In genomic region chr2:26122171-26123078, GRCm38 (mm10) we compare ENCODE assay signal across 8 mouse cellular contexts. TPM values are rescaled to one million over a fixed set of nuclear protein-coding genes. Genes with fewer than 3 reads are reported as not detected.
DNase-seq lines count a peak whose midpoint lies in the region; ATAC-seq and TF ChIP-seq lines count a peak whose summit lies in the region.

No protein-coding gene starts in this region.

- no peaks in the 10 kb centered on the region for H3K36me3 ChIP-seq in G1E (replicated peaks)
- H3K36me3 ChIP-seq in erythroblast, embryonic 14.5 days (ENCODE audit: control insufficient read depth), result no peaks in the 10 kb centered on the region
- H3K36me3 ChIP-seq in heart, embryonic 16.5 days (ENCODE audit: control insufficient read depth, insufficient read depth), result no peaks in the 10 kb centered on the region

- WGBS in bone marrow, adult 2 months, result 3% methylated on average over 106 of the region's 109 CpGs
- WGBS in heart, embryonic 16.5 days, result under 1% methylated on average over 99 of the region's 109 CpGs

- peaks cover 28% of the 10 kb centered on the region for H3K4me1 ChIP-seq in G1E (ENCODE audit: insufficient read depth, low read depth, low read length)
- H3K4me1 ChIP-seq in bone marrow, adult 2 months (ENCODE audit: control insufficient read depth, insufficient read depth, low read length), result no peaks in the 10 kb centered on the region; the same call in 1 of the 2 replicates
- H3K4me1 ChIP-seq in erythroblast, embryonic 14.5 days (ENCODE audit: control insufficient read depth), result peaks cover 25% of the 10 kb centered on the region
- H3K4me1 ChIP-seq in heart, embryonic 16.5 days (ENCODE audit: control insufficient read depth, insufficient read depth, low read length), result peaks cover 31% of the 10 kb centered on the region

- no peak for TF ChIP-seq POLR2A in bone marrow, adult 2 months (IDR thresholded peaks at IDR 0.05; ENCODE audit: borderline replicate concordance, control insufficient read depth, low read depth, low read length)

- no peak for TF ChIP-seq CTCF in G1E (IDR thresholded peaks at IDR 0.05; ENCODE audit: low read depth, low read length)
- no peak for TF ChIP-seq CTCF in bone marrow, adult 2 months (IDR thresholded peaks at IDR 0.05; ENCODE audit: control insufficient read depth, insufficient read depth, low read length)

- peaks cover 61% of the 10 kb centered on the region for H3K27me3 ChIP-seq in G1E (ENCODE audit: insufficient read depth, low read length)
- H3K27me3 ChIP-seq in erythroblast, embryonic 14.5 days (ENCODE audit: control insufficient read depth), result peaks cover 53% of the 10 kb centered on the region
- H3K27me3 ChIP-seq in heart, embryonic 16.5 days (ENCODE audit: control insufficient read depth, insufficient read depth, low read length), result no peaks in the 10 kb centered on the region

- H3K27ac ChIP-seq in bone marrow, adult 2 months (ENCODE audit: control insufficient read depth, insufficient read depth, low read depth, low read length, poor library complexity), result peak overlapping the region; percentile 37; the same call in 1 of the 2 replicates
- H3K27ac ChIP-seq in heart, embryonic 16.5 days (ENCODE audit: low read length), result peak overlapping the region; percentile 60

- peak overlapping the region; percentile 97 for H3K4me2 ChIP-seq in heart, embryonic 16.5 days (ENCODE audit: low read depth, low read length)

- H3K4me3 ChIP-seq in G1E (ENCODE audit: low read depth, low read length), result peak overlapping the region; percentile 74
- peak overlapping the region; percentile 58 for H3K4me3 ChIP-seq in bone marrow, adult 2 months (replicated peaks; ENCODE audit: control insufficient read depth, low read depth, low read length)
- H3K4me3 ChIP-seq in erythroblast, embryonic 14.5 days (replicated peaks), result peak overlapping the region; percentile 64
- H3K4me3 ChIP-seq in heart, embryonic 16.5 days (ENCODE audit: low read length), result peak overlapping the region; percentile 77

- no peaks in the 10 kb centered on the region for H3K9me3 ChIP-seq in G1E (replicated peaks)
- peaks cover 3% of the 10 kb centered on the region; the same call in 1 of the 2 replicates for H3K9me3 ChIP-seq in erythroblast, embryonic 14.5 days (ENCODE audit: control insufficient read depth, low read length)
- H3K9me3 ChIP-seq in heart, embryonic 16.5 days (replicated peaks; ENCODE audit: control insufficient read depth, low read length), result no peaks in the 10 kb centered on the region

- H3K9ac ChIP-seq in heart, embryonic 16.5 days (ENCODE audit: low read length), result peak overlapping the region; percentile 83

- DNase-seq in G1E (ENCODE audit: low spot score) (no peak), MN1 (ENCODE audit: low spot score) (no peak)
- DNase-seq in kidney, postnatal 14 days, result peak; percentile 89
- peak; percentile 73 for DNase-seq in lung, postnatal 36 days
- DNase-seq in right cerebral cortex, postnatal 4 days, result peak; percentile 28

- ATAC-seq in G1E (ENCODE audit: extremely low read depth, insufficient number of reproducible peaks, low FRiP score, poor library complexity, severe bottlenecking), result no peak
- ATAC-seq in heart, embryonic 16.5 days (replicated peaks; ENCODE audit: extremely low read depth, insufficient read depth, low FRiP score), result peak; percentile 64

RNA-seq across cellular contexts. Expression of gene Nacc2, which starts 0.6 kb away (rescaled TPM):
- total RNA-seq in G1E (2014; fragmentation: Nextera tagmentation) (2.0 and 5.1 TPM in 2 replicates), G1E (2017) (2.4 and 2.6 TPM in 2 replicates)
- 4.3 and 7.4 TPM in 2 replicates for polyA plus RNA-seq in G1E (2012)
- polyA plus RNA-seq in bone marrow, adult 2 months (2011; ENCODE audit: insufficient read depth, insufficient read length, low replicate concordance, missing spikeins), result 4.0 and 5.8 TPM in 2 replicates
- polyA plus RNA-seq in erythroblast, embryonic 14.5 days (2012), result 0.08 and 0.17 TPM in 2 replicates
- polyA plus RNA-seq in heart, embryonic 16.5 days (2015; fragmentation: Nextera tagmentation; extraction: Ambion mirVana), result 6.9 and 8.0 TPM in 2 replicates

Comparison
In these comparisons a context has a peak if more than half of its experiments do, and no peak if none do; other contexts are left out.
1. DNase-seq: peak in kidney, postnatal 14 days (single experiment), lung, postnatal 36 days (single experiment) and right cerebral cortex, postnatal 4 days (single experiment); none in G1E (single experiment) and MN1 (single experiment).
2. Peak in every context shown above with its lines, with median percentiles within 50 percentile points of each other: H3K4me3 ChIP-seq.